Mouse (Mus musculus): ENCODE results near the gene Pced1b. TPM values are rescaled to one million over a fixed set of nuclear protein-coding genes. Genes with fewer than 3 reads are reported as not detected.

The Pced1b gene
- polyA plus RNA-seq, 1 experiment: 38.2 TPM

DNA sequence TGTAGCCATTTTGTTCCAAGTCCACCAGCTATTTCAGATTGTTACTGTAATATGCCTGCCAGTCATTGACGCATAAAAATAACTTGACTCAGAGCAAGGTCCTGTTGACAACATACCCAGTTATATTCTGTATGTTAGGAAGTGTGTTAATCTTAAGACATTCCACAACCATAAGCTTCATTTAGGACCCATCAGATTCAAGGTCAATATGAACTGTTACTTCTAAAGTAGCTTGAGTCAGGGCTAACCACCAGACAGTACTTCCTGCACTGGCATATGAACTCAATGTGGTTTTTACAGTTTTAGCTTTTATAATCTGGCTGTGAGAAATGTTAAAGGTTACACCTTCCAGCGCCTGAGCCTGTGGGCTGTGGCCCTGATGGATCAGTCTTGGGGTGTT, 173.4 kb downstream of the Pced1b start:
- no peak overlapping the region for H3K4me3 ChIP-seq (ENCODE audit: low read depth, low read length)
- H3K9ac ChIP-seq (ENCODE audit: low read depth, poor library complexity, severe bottlenecking): no peak overlapping the region
- TF ChIP-seq EP300 (IDR thresholded peaks at IDR 0.05; ENCODE audit: insufficient read depth, low read depth, low read length) (no peak), CTCF (IDR thresholded peaks at IDR 0.05; ENCODE audit: low read depth, low read length) (no peak), POLR2A (IDR thresholded peaks at IDR 0.05; ENCODE audit: insufficient read depth, low read length) (no peak)
- no peaks in the 10 kb centered on the region for H3K9me3 ChIP-seq (replicated peaks; ENCODE audit: control insufficient read depth, insufficient read depth, low read length, poor library complexity, severe bottlenecking)
- peaks cover 3% of the 10 kb centered on the region for H3K4me1 ChIP-seq (ENCODE audit: control insufficient read depth, insufficient read depth, low read length)
- no peaks in the 10 kb centered on the region for H3K36me3 ChIP-seq (ENCODE audit: control insufficient read depth, insufficient read depth, low read length, poor library complexity, severe bottlenecking)
- H3K27ac ChIP-seq (ENCODE audit: insufficient read depth, low read length): no peak overlapping the region
- H3K27me3 ChIP-seq (ENCODE audit: control insufficient read depth, insufficient read depth, low read length, poor library complexity, severe bottlenecking): no peaks in the 10 kb centered on the region

DNA sequence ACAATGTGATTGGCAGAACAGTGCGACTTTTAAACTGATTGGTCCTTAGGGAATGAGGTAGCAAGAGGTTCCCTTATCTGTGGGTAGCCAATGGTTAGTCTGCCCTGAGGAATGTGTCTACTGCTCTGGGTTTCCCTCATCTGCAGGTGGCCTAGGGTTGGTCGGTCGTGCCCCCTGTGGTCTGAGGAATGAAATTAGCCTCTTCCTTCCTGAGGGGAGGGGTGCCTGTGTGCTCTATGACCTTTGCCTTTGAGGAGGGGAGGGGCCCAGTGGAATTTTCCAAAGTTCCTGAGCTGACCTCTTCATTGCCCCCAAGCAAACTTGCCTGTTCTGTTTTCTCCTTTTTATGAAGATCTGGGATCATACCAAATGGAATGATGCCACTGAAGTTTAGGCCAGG, 174.6 kb downstream of the Pced1b start:
- H3K36me3 ChIP-seq (ENCODE audit: control insufficient read depth, insufficient read depth, low read length, poor library complexity, severe bottlenecking): no peaks in the 10 kb centered on the region

GRCm38 (mm10) chr15:97422212-97422944, 175.5 kb downstream of the Pced1b start:
- peaks cover 3% of the 10 kb centered on the region for H3K4me1 ChIP-seq (ENCODE audit: control insufficient read depth, insufficient read depth, low read length)
- H3K9me3 ChIP-seq (replicated peaks; ENCODE audit: control insufficient read depth, insufficient read depth, low read length, poor library complexity, severe bottlenecking): no peaks in the 10 kb centered on the region
- no peaks in the 10 kb centered on the region for H3K27me3 ChIP-seq (ENCODE audit: control insufficient read depth, insufficient read depth, low read length, poor library complexity, severe bottlenecking)
- H3K27ac ChIP-seq (ENCODE audit: insufficient read depth, low read length): peak overlapping the region; percentile 13; the same call in 1 of the 2 replicates
- TF ChIP-seq EP300 (IDR thresholded peaks at IDR 0.05; ENCODE audit: insufficient read depth, low read depth, low read length) (no peak), CTCF (IDR thresholded peaks at IDR 0.05; ENCODE audit: low read depth, low read length) (no peak), POLR2A (IDR thresholded peaks at IDR 0.05; ENCODE audit: insufficient read depth, low read length) (no peak)
- H3K9ac ChIP-seq (ENCODE audit: low read depth, poor library complexity, severe bottlenecking): no peak overlapping the region
- no peak overlapping the region for H3K4me3 ChIP-seq (ENCODE audit: low read depth, low read length)
- no peaks in the 10 kb centered on the region for H3K36me3 ChIP-seq (ENCODE audit: control insufficient read depth, insufficient read depth, low read length, poor library complexity, severe bottlenecking)

More for the DNA sequence above, 174.6 kb downstream of the Pced1b start:
- Histone ChIP-seq H3K4me1 (ENCODE audit: control insufficient read depth, insufficient read depth, low read length) (peaks cover 3% of the 10 kb centered on the region), H3K9ac (ENCODE audit: low read depth, poor library complexity, severe bottlenecking) (no peak overlapping the region), H3K27ac (ENCODE audit: insufficient read depth, low read length) (peak overlapping the region; percentile 25), H3K4me3 (ENCODE audit: low read depth, low read length) (no peak overlapping the region), H3K9me3 (replicated peaks; ENCODE audit: control insufficient read depth, insufficient read depth, low read length, poor library complexity, severe bottlenecking) (no peaks in the 10 kb centered on the region), H3K27me3 (ENCODE audit: control insufficient read depth, insufficient read depth, low read length, poor library complexity, severe bottlenecking) (no peaks in the 10 kb centered on the region)
- TF ChIP-seq POLR2A (IDR thresholded peaks at IDR 0.05; ENCODE audit: insufficient read depth, low read length) (no peak), EP300 (IDR thresholded peaks at IDR 0.05; ENCODE audit: insufficient read depth, low read depth, low read length) (peak; percentile 81; the same call in 1 of the 2 replicates), CTCF (IDR thresholded peaks at IDR 0.05; ENCODE audit: low read depth, low read length) (no peak)

- Histone ChIP-seq H3K27me3 (ENCODE audit: control insufficient read depth, insufficient read depth, low read length, poor library complexity, severe bottlenecking) (no peaks in the 10 kb centered on the region), H3K27ac (ENCODE audit: insufficient read depth, low read length) (no peak overlapping the region), H3K4me1 (ENCODE audit: control insufficient read depth, insufficient read depth, low read length) (peaks cover 3% of the 10 kb centered on the region), H3K9ac (ENCODE audit: low read depth, poor library complexity, severe bottlenecking) (no peak overlapping the region), H3K36me3 (ENCODE audit: control insufficient read depth, insufficient read depth, low read length, poor library complexity, severe bottlenecking) (no peaks in the 10 kb centered on the region), H3K9me3 (replicated peaks; ENCODE audit: control insufficient read depth, insufficient read depth, low read length, poor library complexity, severe bottlenecking) (no peaks in the 10 kb centered on the region), H3K4me3 (ENCODE audit: low read depth, low read length) (no peak overlapping the region)
- no peak for TF ChIP-seq CTCF (IDR thresholded peaks at IDR 0.05; ENCODE audit: low read depth, low read length)
- TF ChIP-seq EP300 (IDR thresholded peaks at IDR 0.05; ENCODE audit: insufficient read depth, low read depth, low read length): no peak
- TF ChIP-seq POLR2A (IDR thresholded peaks at IDR 0.05; ENCODE audit: insufficient read depth, low read length): no peak
These were observed 177.5 kb downstream of the Pced1b start for GRCm38 (mm10) chr15:97424375-97424774.

GRCm38 (mm10) chr15:97424961-97425360, 178.1 kb downstream of the Pced1b start:
- H3K27me3 ChIP-seq (ENCODE audit: control insufficient read depth, insufficient read depth, low read length, poor library complexity, severe bottlenecking): no peaks in the 10 kb centered on the region
- H3K4me1 ChIP-seq (ENCODE audit: control insufficient read depth, insufficient read depth, low read length): peaks cover 3% of the 10 kb centered on the region
- no peak overlapping the region for H3K4me3 ChIP-seq (ENCODE audit: low read depth, low read length)
- TF ChIP-seq POLR2A (IDR thresholded peaks at IDR 0.05; ENCODE audit: insufficient read depth, low read length): no peak
- TF ChIP-seq EP300 (IDR thresholded peaks at IDR 0.05; ENCODE audit: insufficient read depth, low read depth, low read length): no peak
- TF ChIP-seq CTCF (IDR thresholded peaks at IDR 0.05; ENCODE audit: low read depth, low read length): no peak
- H3K27ac ChIP-seq (ENCODE audit: insufficient read depth, low read length): no peak overlapping the region
- H3K9me3 ChIP-seq (replicated peaks; ENCODE audit: control insufficient read depth, insufficient read depth, low read length, poor library complexity, severe bottlenecking): no peaks in the 10 kb centered on the region
- no peak overlapping the region for H3K9ac ChIP-seq (ENCODE audit: low read depth, poor library complexity, severe bottlenecking)
- no peaks in the 10 kb centered on the region for H3K36me3 ChIP-seq (ENCODE audit: control insufficient read depth, insufficient read depth, low read length, poor library complexity, severe bottlenecking)

DNA sequence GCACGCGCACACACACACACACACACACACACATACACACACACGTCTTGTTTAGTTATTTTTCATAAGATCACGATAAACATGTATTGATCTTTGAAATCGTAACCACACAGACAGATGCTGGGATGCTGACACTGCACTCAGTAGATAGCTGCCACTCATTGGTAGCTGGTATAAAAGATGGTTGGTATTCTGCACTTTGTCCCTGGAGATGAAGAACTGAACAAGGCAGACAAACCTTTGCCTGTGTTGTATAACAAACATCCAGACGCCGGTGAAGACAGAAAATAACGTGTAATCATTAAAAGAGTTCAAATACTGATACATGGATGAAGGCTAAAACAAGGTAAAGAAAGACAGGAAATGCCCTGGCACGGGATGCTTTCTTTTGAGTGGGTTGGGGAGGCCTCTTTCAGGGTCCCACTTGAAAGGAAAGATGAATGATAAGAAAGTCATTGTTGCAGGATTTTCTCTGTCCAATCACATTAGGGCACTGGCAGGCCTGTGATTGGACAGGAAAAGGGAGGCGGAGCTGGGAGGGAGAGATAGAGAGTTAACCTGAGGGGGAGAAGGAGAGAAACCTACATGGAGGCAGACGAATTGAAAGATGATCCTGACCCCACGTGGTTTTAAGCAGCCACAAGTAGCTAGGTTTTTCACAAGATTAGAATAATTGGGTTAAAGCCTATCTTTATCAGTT, 182.4 kb downstream of the Pced1b start:
- no peak for TF ChIP-seq CTCF (IDR thresholded peaks at IDR 0.05; ENCODE audit: low read depth, low read length)
- TF ChIP-seq EP300 (IDR thresholded peaks at IDR 0.05; ENCODE audit: insufficient read depth, low read depth, low read length): no peak
- no peak for TF ChIP-seq POLR2A (IDR thresholded peaks at IDR 0.05; ENCODE audit: insufficient read depth, low read length)
- H3K27ac ChIP-seq (ENCODE audit: insufficient read depth, low read length): no peak overlapping the region
- peaks cover 5% of the 10 kb centered on the region for H3K4me1 ChIP-seq (ENCODE audit: control insufficient read depth, insufficient read depth, low read length)
- H3K9ac ChIP-seq (ENCODE audit: low read depth, poor library complexity, severe bottlenecking): no peak overlapping the region
- H3K36me3 ChIP-seq (ENCODE audit: control insufficient read depth, insufficient read depth, low read length, poor library complexity, severe bottlenecking): no peaks in the 10 kb centered on the region
- no peaks in the 10 kb centered on the region for H3K27me3 ChIP-seq (ENCODE audit: control insufficient read depth, insufficient read depth, low read length, poor library complexity, severe bottlenecking)
- no peak overlapping the region for H3K4me3 ChIP-seq (ENCODE audit: low read depth, low read length)
- H3K9me3 ChIP-seq (replicated peaks; ENCODE audit: control insufficient read depth, insufficient read depth, low read length, poor library complexity, severe bottlenecking): no peaks in the 10 kb centered on the region
